Mouse (Mus musculus) embryonic fibroblast, embryonic 13.5 days (primary cell): ENCODE data around the gene Vmn1r50.

Experiments
- CTCF ChIP-seq: IDR thresholded peaks from 2 replicates; pipeline ENCODE4 v1.5.1; 2011; ENCODE audit warnings: mild to moderate bottlenecking, control low read depth, low read length, moderate library complexity, borderline replicate concordance; ENCODE audit not compliant: insufficient read depth
- POLR2A ChIP-seq: IDR thresholded peaks from 2 replicates; pipeline ENCODE4 v1.6.1; 2011; ENCODE audit warnings: low read depth, mild to moderate bottlenecking, control low read depth, low read length, moderate library complexity

DNA sequence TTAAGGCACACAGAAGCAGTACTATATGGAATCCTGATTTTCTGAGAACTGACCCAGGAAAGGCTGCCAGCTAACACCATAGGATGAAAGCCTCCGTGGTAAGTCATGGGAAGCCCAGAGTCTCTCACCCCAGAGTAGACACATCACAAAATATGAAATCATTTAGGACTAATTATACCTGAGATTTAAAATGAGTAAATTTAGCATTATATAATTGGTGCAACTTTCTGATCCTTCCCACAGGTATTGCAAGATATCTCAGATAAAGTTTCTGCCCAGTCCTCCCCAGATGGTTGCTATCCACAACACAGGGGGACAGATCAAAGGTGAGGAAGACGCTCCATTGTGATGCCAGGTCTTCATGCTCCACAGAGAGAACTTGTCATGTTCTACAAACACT, at the start of gene Vmn1r50:
- TF ChIP-seq CTCF (no peak), POLR2A (no peak)
